Mouse (Mus musculus): ENCODE measurements at regions not wholly inside any gene's neighbourhood (a gene's known extent, or its start where the extent isn't known, plus 50 kb on each side); places are given as distances from the start of the nearest gene placed in this dataset.

DNA sequence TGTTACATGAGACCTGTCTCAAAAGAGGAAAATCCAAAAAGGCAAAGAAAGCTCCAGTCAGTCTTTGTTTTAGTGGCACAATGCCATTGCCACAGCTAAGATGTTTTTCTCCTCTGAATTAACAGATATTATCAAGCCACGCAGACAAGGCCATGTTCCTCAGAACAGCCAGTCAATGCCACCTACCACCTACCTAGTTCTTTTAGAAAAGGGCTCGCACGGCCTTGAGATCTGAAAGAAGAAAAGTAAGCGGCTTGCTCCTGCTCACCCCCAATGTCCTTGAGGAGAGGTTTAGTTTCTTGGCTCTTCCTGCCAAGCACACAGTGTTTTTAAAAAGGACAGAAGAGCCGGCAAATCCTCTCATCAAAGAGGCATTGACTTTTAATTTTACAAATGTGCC lies 88.7 kb upstream of the Noct start:
- DNase-seq (ENCODE audit: low spot score in 2 of 2): no peak

DNA sequence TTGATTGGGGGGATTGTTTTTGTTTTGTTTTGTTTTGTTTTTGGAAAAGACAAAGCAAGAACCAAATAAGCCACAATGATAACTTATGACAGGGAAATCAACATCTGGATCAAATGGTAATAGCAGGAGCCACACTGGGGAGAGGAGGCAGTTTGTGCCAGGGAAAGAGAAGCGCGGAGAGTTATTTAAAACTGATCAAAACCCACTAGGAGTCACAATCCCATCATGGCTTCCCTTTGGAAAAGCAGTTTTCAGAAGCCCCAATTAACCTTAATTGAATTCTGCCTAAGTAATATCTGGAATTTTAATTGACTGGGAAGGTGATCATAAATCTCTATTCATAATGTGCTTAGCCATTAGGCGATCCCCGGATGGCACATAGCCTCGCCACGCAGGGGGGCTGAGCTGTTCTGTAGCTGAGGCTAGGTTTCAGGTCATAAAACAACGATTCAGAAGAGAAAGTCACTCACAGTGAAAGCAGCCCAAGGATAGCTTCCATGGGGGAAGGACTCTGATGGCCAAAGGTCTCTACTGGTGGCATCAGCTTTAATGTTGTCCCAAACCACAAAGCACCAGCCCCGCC lies 86.4 kb upstream of the Noct start:
- no peak for DNase-seq (ENCODE audit: low spot score in 2 of 2)

DNA sequence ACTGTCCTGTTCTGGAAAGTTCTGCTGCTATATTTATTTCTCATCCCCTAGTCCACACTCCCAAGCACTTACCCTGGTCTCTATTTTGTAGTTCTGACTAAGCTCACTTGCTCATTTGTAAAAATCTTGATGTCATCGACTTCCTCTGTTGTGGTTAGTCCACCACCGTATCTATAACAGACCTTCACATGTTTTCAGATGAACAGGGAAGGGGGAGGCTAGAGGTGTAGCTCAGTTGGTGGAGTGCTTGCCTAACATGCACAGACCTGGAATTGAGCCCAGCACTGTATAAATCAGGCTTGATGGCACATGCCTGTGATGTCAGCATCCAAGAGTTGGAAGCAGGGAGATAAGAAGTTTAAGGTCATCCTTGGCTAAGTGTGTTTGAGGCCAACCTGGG lies 78.3 kb upstream of the Noct start:
- no peak for DNase-seq (ENCODE audit: low spot score in 2 of 2)

DNA sequence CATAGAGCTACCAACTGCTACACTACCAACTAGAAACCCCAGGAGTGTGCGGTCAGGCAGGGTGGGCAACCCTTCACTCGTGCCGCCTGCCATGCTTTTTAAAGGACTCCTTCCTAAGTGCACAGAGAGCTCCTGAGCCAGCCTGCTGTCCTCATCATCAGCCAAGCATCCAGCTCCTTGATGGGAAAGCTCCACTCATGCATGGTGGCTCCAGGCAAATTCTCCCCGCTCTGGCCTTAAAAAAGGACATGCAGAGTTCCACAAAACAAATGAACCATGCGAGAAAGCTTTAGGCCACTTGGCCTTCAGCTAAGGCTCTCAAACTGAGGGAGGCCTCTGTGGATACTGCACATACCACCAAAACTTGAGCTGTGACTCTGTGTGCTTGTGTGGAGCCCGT lies 74.2 kb upstream of the Noct start:
- DNase-seq (ENCODE audit: low spot score in 2 of 2): no peak

DNA sequence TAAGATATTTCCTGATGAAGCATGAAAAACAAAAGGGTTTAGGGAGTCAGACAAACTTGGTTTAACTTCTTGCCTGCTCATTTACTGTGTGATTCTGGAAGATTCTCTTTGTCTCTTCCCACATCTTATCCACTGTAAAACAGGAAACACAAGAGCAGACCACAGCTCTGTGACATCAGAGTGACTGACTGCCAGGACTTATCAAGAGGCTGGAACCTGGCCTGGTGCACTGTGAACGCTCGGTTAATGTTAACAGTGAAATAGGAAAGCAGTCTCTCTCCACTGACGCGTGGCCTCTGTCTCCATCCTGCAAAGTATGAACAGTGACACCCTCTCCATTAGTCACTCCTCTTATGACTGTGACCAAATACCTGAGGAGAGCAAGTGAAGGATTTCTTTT lies 73.1 kb upstream of the Noct start:
- no peak for DNase-seq (ENCODE audit: low spot score in 2 of 2)

DNA sequence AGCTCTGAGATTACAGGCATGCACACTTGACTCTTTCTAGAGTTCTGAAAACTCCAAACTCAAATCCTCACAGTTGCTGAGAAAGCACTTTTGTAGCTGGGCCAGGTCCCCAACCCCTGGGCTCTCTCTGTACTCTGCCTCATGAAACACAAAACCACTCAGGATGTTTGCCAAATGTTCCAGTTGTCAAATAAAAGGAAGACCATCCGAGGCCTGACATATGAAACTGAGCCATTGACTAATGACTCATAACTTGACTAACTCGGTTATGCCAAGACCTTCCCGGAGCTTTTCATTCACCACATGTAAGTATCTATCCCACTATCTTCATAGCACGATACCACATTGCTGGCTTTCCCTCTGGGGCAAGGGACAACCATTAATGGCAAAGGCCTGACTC lies 68.6 kb upstream of the Noct start:
- DNase-seq (ENCODE audit: low spot score in 2 of 2): no peak

DNA sequence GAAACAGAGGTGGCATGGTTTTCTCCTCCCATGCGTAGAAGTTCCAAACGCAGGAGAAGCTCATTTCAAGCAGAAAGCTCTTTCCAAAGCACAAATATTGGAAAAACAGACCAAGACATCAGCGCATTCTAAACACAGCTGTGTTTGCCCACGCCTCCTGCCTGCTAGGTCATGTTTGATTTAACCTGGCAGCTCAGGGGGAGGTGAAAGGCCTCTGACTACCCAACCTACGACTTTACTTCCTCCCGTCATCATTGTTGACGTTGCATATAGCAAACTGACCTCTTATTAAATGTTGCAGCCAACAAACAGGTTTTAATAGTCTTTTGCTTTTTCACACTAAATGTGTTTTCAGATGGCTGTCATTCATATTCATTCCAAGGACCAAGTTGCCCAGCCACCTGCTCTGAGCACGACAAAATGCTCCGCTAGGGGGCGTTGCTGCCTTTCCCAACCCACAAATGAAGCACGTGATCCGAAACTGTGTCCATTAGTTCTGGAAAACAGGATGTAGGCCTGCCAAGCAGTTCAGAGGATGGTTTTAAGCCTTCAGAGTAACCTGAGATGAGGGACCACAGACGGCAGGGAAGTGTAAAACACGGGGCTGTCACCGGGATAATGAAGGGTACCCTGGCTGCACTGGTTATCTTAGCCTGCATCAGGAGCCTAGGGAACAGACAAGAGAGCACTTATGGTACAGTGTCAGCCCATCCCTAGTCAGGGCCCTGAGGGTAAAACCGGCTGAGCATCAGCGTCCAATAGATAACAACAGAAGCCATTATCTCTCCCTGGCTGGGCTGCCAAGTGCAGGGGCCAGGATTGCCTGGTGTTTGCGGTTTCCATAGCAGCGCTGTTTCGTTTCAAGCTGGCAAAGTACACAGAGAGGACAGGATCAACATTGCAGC lies 67.6 kb upstream of the Noct start:
- peak; percentile 2 for DNase-seq (ENCODE audit: low spot score in 2 of 2)

DNA sequence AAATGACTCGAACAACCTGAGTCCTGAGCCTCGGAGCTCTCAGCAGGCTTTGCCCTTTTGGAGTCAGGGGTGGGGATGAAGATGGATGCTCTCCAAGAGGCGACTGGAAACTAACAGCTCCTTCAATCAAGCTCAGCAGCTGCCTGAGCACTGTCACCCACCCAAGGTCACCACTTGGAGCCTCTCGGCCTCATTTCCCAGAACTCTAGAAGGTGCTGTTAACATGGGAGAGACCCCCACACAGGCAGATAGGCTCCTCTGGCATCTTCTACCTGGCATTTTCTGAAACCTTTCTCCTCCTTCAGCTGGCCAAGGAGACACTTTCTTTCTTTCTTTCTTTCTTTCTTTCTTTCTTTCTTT lies 67.0 kb upstream of the Noct start:
- no peak for DNase-seq (ENCODE audit: low spot score in 2 of 2)

DNA sequence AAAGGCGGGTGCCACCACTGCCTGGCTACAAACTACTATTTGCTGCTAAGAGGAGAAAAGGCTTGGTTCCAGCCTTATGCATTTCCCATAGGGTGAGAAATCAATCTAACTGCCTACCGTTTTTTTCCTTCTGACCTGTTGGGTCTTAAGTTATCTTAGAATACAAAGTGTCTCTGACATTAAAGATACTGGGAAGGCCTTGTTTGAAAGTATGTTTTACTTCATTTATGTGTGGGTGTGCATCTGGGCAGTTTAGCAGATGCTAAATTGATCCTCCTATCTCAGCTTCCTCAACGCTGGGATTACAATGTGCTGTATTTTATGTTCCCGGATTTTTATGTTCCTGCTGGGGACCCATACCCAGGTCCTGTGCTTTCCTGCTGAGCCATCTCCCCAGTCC lies 65.8 kb upstream of the Noct start:
- no peak for DNase-seq (ENCODE audit: low spot score in 2 of 2)

DNA sequence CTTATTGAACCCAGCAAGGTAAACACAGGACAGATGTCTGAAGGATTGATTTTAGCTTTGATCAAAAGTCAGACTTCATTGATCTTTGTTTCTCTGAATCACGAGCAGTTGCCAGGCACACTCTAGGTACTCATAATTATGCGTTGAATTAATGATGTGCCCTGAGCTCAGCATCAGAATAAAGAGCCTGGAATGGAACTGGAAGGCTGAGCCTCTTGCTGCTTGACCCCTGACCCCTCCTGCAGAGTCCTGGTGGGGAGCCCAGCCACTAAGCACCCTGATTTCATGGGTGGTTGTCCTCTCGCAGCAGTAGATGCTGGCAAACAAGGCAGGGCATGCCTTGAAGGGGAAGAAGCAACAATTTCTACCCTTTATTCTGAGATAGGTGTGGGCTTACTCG lies 64.9 kb upstream of the Noct start:
- no peak for DNase-seq (ENCODE audit: low spot score in 2 of 2)

DNA sequence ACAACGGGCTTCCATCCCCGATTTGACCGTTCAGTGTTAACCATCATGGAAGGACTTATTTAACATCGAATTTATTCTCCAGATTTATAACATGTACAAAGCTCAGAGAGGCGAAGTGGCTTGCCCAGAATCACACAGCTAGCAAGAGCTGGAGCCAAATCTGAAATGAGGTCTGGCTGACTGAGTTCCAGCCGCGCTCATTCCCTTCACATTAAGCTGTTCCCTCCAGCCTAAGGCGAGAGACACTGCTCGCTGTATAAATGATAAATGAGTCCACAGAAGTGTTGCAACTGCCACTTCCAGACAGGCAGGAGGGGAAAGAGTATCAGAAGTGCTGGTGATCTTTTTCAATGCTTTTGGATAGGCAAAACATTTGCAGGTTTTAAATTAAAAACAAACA lies 64.4 kb upstream of the Noct start:
- no peak for DNase-seq (ENCODE audit: low spot score in 2 of 2)

DNA sequence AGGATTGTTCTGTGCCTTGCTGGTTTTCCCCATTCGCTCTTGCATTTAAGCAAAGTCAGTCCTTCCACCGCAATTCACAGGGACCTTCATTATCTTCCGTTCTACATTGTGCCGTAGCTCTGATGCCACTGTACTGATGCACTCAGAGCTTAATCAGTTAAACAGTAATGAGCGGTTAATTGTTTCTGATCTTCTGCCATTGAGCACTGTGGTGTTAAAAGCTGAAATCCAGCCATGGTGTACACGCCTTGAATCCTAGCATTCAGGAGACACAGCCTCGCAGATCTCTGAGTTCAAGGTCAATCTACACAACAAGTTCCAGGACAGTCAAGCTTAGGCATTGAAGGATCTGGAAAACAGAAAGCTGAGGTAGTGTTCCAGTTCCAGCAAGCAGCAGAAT lies 63.6 kb upstream of the Noct start:
- DNase-seq (ENCODE audit: low spot score in 2 of 2): no peak

DNA sequence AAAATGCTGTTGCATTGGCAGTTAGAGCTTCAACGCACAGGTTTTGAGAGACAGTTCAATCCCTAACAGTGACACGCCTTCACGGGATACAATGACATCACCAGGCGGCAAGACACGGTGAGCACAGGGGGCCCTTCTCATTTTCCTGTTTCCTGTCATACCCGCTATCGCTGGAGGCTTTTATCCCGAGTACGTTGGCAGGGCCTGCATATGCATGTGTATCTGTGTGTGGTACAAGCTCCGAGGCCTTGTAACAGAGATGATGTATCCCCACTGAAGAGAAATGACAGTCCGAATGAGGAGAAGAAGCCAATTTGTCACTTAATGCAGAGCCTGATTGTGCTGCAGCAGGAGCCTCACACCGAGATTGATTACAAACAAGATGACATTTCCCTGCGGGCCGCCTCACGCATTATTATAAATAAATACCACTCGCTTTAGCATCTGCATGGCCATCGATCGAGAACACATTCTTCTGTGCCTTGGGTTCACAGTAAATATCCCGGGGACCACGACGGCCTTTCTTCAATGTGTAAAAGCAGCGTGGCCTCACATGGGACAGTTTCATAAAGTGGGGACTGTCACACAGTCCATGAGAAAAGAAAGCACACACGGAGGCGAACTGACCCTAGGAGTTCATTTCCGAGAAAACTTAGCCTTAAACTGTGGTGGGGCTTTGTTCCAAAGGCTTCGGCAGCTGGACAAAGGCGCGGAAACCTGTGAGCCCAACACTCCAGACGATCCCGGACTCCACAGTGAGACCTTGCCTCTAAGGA lies 54.9 kb upstream of the Noct start:
- DNase-seq (ENCODE audit: low spot score in 2 of 2): no peak

DNA sequence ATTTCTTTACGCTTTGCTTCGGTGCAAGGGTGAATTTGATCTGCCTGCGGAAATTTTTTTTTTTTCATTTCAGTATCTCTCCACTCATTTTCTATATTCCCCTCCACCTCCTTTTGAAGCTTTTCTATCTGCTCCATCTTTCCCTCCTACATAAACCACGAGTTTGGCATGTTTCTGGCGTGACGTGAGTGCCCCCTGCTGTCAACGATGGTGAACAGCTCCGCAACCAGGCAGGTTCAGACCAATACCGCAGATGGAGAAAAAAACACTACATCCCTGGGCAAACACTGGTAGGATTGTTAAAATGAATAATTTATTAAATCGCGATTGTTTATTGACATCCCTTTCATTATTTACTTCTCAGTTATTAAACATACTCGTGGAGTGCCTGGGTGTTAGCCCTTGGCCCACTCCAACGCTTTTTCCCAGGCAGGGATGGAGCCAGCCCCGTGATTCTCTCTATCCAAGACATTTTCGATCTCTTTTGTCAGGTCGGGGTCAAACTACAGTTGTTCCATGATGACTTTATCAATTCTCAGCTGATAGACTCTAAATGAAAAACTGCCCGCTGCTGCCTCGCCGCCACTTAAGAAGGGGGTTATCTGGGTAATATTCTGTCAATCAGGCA lies 53.9 kb upstream of the Noct start:
- peak; percentile 30 to 42 for DNase-seq (ENCODE audit: low spot score in 2 of 2)
